Mouse (Mus musculus) olfactory bulb, adult 2 months (tissue): ENCODE results near the gene Gm5136. TPM values are rescaled to one million over a fixed set of nuclear protein-coding genes. Genes with fewer than 3 reads are reported as not detected.

Experiments used
- H3K27ac ChIP-seq: fragments of 200-500 bp; 2 replicates; pipeline ENCODE4 v1.5.1; 2012; ENCODE audit warnings: low read depth, low read length; ENCODE audit not compliant: insufficient read depth
- H3K4me1 ChIP-seq: fragments of 200-500 bp; 2 replicates; pipeline ENCODE4 v1.6.1; 2012; ENCODE audit warnings: low read length; ENCODE audit not compliant: control insufficient read depth, insufficient read depth
- H3K4me3 ChIP-seq: fragments of 200-500 bp; 2 replicates; pipeline ENCODE4 v1.5.1; 2012; ENCODE audit warnings: mild to moderate bottlenecking, low read depth, low read length, moderate library complexity; ENCODE audit not compliant: insufficient read depth
- CTCF ChIP-seq: fragments of 200-500 bp; IDR thresholded peaks from 2 replicates; pipeline ENCODE4 v1.5.1; 2012; ENCODE audit warnings: low read depth, mild to moderate bottlenecking, low read length, moderate library complexity; ENCODE audit not compliant: insufficient read depth
- POLR2A ChIP-seq: fragments of 200-500 bp; IDR thresholded peaks from 2 replicates; pipeline ENCODE4 v1.6.1; 2012; ENCODE audit warnings: mild to moderate bottlenecking, low read depth, low read length, moderate library complexity; ENCODE audit not compliant: insufficient read depth
- WGBS: fragments of 180-500 bp; shearing (Covaris S2); methylation state at CpG from one replicate; pipeline ENCODE4 v1.1.7; 2018; 5-methylcytosine and 5-hydroxymethylcytosine counted together
- polyA plus RNA-seq: library from polyadenylated mRNA; stranded (reverse); fragments of >200 nt; gene quantifications from 2 replicates; pipeline ENCODE4 v1.2.4, GENCODE M21; 2012; ENCODE audit warnings: low replicate concordance; ENCODE audit not compliant: missing spikeins, insufficient read depth, insufficient read length

The Gm5136 gene
- polyA plus RNA-seq, 1 experiment: not detected

- 52% methylated on average over 5 of the region's 5 CpGs for WGBS
- no peak overlapping the region for H3K4me3 ChIP-seq
- TF ChIP-seq CTCF (no peak), POLR2A (no peak)
- no peaks in the 10 kb centered on the region for H3K4me1 ChIP-seq
- peak overlapping the region; percentile 21; the same call in 1 of the 2 replicates for H3K27ac ChIP-seq
Observed at GRCm38 (mm10) chr10:108697062-108697461, 2.9 kb downstream of the Gm5136 start.

GRCm38 (mm10) chr10:108690954-108691353, 9.0 kb downstream of the Gm5136 start:
- no peak overlapping the region for H3K4me3 ChIP-seq
- H3K4me1 ChIP-seq: no peaks in the 10 kb centered on the region
- no peak overlapping the region for H3K27ac ChIP-seq
- 71% methylated on average over 9 of the region's 9 CpGs for WGBS
- TF ChIP-seq CTCF (no peak), POLR2A (no peak)

GRCm38 (mm10) chr10:108686696-108687095, 13.3 kb downstream of the Gm5136 start:
- TF ChIP-seq CTCF: no peak
- no peak for TF ChIP-seq POLR2A
- 61% methylated on average over 4 of the region's 4 CpGs for WGBS
- Histone ChIP-seq H3K27ac (no peak overlapping the region), H3K4me1 (no peaks in the 10 kb centered on the region), H3K4me3 (no peak overlapping the region)

GRCm38 (mm10) chr10:108679675-108680390, 20.1 kb downstream of the Gm5136 start:
- no peak for TF ChIP-seq POLR2A
- TF ChIP-seq CTCF: no peak
- Histone ChIP-seq H3K27ac (peak overlapping the region; percentile 70), H3K4me3 (no peak overlapping the region), H3K4me1 (peaks cover 6% of the 10 kb centered on the region)
- WGBS: 50% methylated on average over 14 of the region's 14 CpGs

GRCm38 (mm10) chr10:108677053-108677452, 22.9 kb downstream of the Gm5136 start:
- no peak for TF ChIP-seq POLR2A
- no peak for TF ChIP-seq CTCF
- Histone ChIP-seq H3K27ac (no peak overlapping the region), H3K4me1 (peaks cover 6% of the 10 kb centered on the region), H3K4me3 (no peak overlapping the region)
- WGBS: 60% methylated on average over 8 of the region's 8 CpGs

- TF ChIP-seq CTCF (no peak), POLR2A (no peak)
- Histone ChIP-seq H3K4me3 (no peak overlapping the region), H3K4me1 (no peaks in the 10 kb centered on the region), H3K27ac (no peak overlapping the region)
- WGBS: 87% methylated on average over 3 of the region's 3 CpGs
Observed at GRCm38 (mm10) chr10:108668944-108669343, 31.0 kb downstream of the Gm5136 start.

- 83% methylated on average over 3 of the region's 3 CpGs for WGBS
- Histone ChIP-seq H3K4me3 (no peak overlapping the region), H3K4me1 (no peaks in the 10 kb centered on the region), H3K27ac (no peak overlapping the region)
- no peak for TF ChIP-seq POLR2A
- TF ChIP-seq CTCF: no peak
Observed at GRCm38 (mm10) chr10:108660295-108660694, 39.7 kb downstream of the Gm5136 start.

GRCm38 (mm10) chr10:108658300-108658699, 41.7 kb downstream of the Gm5136 start:
- no peaks in the 10 kb centered on the region for H3K4me1 ChIP-seq
- 81% methylated on average over 2 of the region's 2 CpGs for WGBS
- no peak overlapping the region for H3K27ac ChIP-seq
- H3K4me3 ChIP-seq: no peak overlapping the region
- TF ChIP-seq POLR2A (no peak), CTCF (no peak)

GRCm38 (mm10) chr10:108657669-108658068, 42.3 kb downstream of the Gm5136 start:
- H3K4me1 ChIP-seq: no peaks in the 10 kb centered on the region; the same call in 1 of the 2 replicates
- no peak overlapping the region for H3K27ac ChIP-seq
- TF ChIP-seq POLR2A (no peak), CTCF (no peak)
- H3K4me3 ChIP-seq: no peak overlapping the region

- TF ChIP-seq POLR2A: no peak
- TF ChIP-seq CTCF: no peak
- Histone ChIP-seq H3K4me3 (no peak overlapping the region), H3K4me1 (no peaks in the 10 kb centered on the region; the same call in 1 of the 2 replicates), H3K27ac (no peak overlapping the region)
- WGBS: 82% methylated on average over 4 of the region's 4 CpGs
Observed at GRCm38 (mm10) chr10:108656898-108657297, 43.1 kb downstream of the Gm5136 start.
